ENCODE assay signal across 11 mouse cellular contexts in genomic region chr12:111428364-111428763, GRCm38 (mm10). TPM values are rescaled to one million over a fixed set of nuclear protein-coding genes. Genes with fewer than 3 reads are reported as not detected.
DNase-seq lines count a peak whose midpoint lies in the region; ATAC-seq and TF ChIP-seq lines count a peak whose summit lies in the region.
"Had no signal": no experiment of that assay in that cellular context is flagged by ENCODE, and none has a peak within 500 bp of the region (broad histone marks: within the 10 kb centered on the region; RNA-seq: fewer than 3 reads in every experiment).

No protein-coding gene starts in this region.

- ATAC-seq in heart, embryonic 13.5 days (ENCODE audit: extremely low read depth, insufficient number of reproducible peaks, low FRiP score, low TSS enrichment) = no peak

- DNase-seq in heart, adult 9 months (ENCODE audit: low spot score in 2 of 2) = no peak
- peak; percentile 56 to 80 for DNase-seq in kidney, postnatal 25 days
- DNase-seq in cerebellum, postnatal 14 days = no peak
- DNase-seq in MN1 (ENCODE audit: low spot score) = no peak
- DNase-seq in cerebellum, postnatal 36 days = no peak
- DNase-seq: lung, postnatal 14 days; right cerebral cortex, postnatal 4 days had no signal

- TF ChIP-seq CTCF in C2C12 (IDR thresholded peaks at IDR 0.05; ENCODE audit: control insufficient read depth, insufficient read depth, insufficient read length) = no peak
- no peak for TF ChIP-seq CTCF in embryonic fibroblast, embryonic 13.5 days (IDR thresholded peaks at IDR 0.05; ENCODE audit: borderline replicate concordance, insufficient read depth, low read length)

- peak overlapping the region; percentile 54; the same call in 1 of the 2 replicates for H3K4me3 ChIP-seq in heart, embryonic 13.5 days
- no peak overlapping the region for H3K4me3 ChIP-seq in C2C12 (ENCODE audit: insufficient read depth, poor library complexity, severe bottlenecking)
- H3K4me3 ChIP-seq in embryonic fibroblast, embryonic 13.5 days (ENCODE audit: insufficient read depth, low read length) = no peak overlapping the region

- 27% methylated on average over 8 of the region's 8 CpGs for WGBS in heart, embryonic 13.5 days

- H3K36me3 ChIP-seq in heart, embryonic 13.5 days = no peaks in the 10 kb centered on the region
- no peaks in the 10 kb centered on the region for H3K36me3 ChIP-seq in C2C12 (ENCODE audit: control insufficient read depth, insufficient read depth)

- H3ac ChIP-seq in C2C12 (ENCODE audit: control insufficient read depth, insufficient read length, low read depth) = peak overlapping the region; percentile 10

- H3K79me3 ChIP-seq in C2C12 (ENCODE audit: low read depth) = peaks cover 6% of the 10 kb centered on the region

- H3K27ac ChIP-seq in heart, embryonic 13.5 days (replicated peaks) = peak overlapping the region; percentile 69
- H3K27ac ChIP-seq in embryonic fibroblast, embryonic 13.5 days (ENCODE audit: insufficient read depth, low read length) = peak overlapping the region; percentile 98; the same call in 1 of the 2 replicates

- peaks cover 71% of the 10 kb centered on the region for H3K4me1 ChIP-seq in heart, embryonic 13.5 days
- H3K4me1 ChIP-seq in embryonic fibroblast, embryonic 13.5 days (ENCODE audit: control insufficient read depth, insufficient read depth, low read length) = peaks cover 13% of the 10 kb centered on the region

- peaks cover 34% of the 10 kb centered on the region for H3K79me2 ChIP-seq in C2C12 (ENCODE audit: control insufficient read depth, insufficient read depth)

- peaks cover 97% of the 10 kb centered on the region for H3K27me3 ChIP-seq in heart, embryonic 13.5 days (replicated peaks)
- no peaks in the 10 kb centered on the region for H3K27me3 ChIP-seq in C2C12 (ENCODE audit: control insufficient read depth, insufficient read depth, insufficient read length)

- peak overlapping the region; percentile 83 for H3K4me2 ChIP-seq in heart, embryonic 13.5 days

- TF ChIP-seq POLR2A in embryonic fibroblast, embryonic 13.5 days (IDR thresholded peaks at IDR 0.05; ENCODE audit: low read depth, low read length) = no peak

- no peaks in the 10 kb centered on the region for H3K9me3 ChIP-seq in heart, embryonic 13.5 days

- peak overlapping the region; percentile 81; the same call in 1 of the 2 replicates for H3K9ac ChIP-seq in heart, embryonic 13.5 days

TF ChIP-seq in C2C12, 6 proteins besides CTCF, POLR2A, EP300 and RAD21:
- TF ChIP-seq MAX (IDR thresholded peaks at IDR 0.05) (no peak), USF1 (IDR thresholded peaks at IDR 0.05; ENCODE audit: low read depth) (peak; percentile 13)
TF ChIP-seq in C2C12: peak in this region for 1.

RNA-seq across cellular contexts. Expression of gene Exoc3l4, which starts 11.5 kb away (rescaled TPM):
- 10.2 and 10.8 TPM in 2 replicates for polyA plus RNA-seq in heart, embryonic 13.5 days (2015; fragmentation: Nextera tagmentation; extraction: Ambion mirVana)
- polyA plus RNA-seq in C2C12 (2012; fragmentation: generic; extraction: Trizol) = 58.3 TPM
- polyA plus RNA-seq in embryonic fibroblast, embryonic 13.5 days (2011; ENCODE audit: insufficient read length, low read depth, missing spikeins) = 6.2 and 6.4 TPM in 2 replicates

RNA-seq across cellular contexts. Expression of gene Tnfaip2, which starts 13.9 kb away (rescaled TPM):
- polyA plus RNA-seq in heart, embryonic 13.5 days (2015; fragmentation: Nextera tagmentation; extraction: Ambion mirVana) = 6.0 and 10.6 TPM in 2 replicates
- polyA plus RNA-seq in C2C12 (2012; fragmentation: generic; extraction: Trizol) = 119 TPM
- 46.5 and 58.6 TPM in 2 replicates for polyA plus RNA-seq in embryonic fibroblast, embryonic 13.5 days (2011; ENCODE audit: insufficient read length, low read depth, missing spikeins)

RNA-seq across cellular contexts. Expression of gene Lbhd2, which starts 21.8 kb away (rescaled TPM):
- polyA plus RNA-seq in heart, embryonic 13.5 days (2015; fragmentation: Nextera tagmentation; extraction: Ambion mirVana) = 0.53 and 0.55 TPM in 2 replicates
- not detected for polyA plus RNA-seq in C2C12 (2012; fragmentation: generic; extraction: Trizol)
- not detected in 2 replicates for polyA plus RNA-seq in embryonic fibroblast, embryonic 13.5 days (2011; ENCODE audit: insufficient read length, low read depth, missing spikeins)
- polyA plus RNA-seq: heart, adult 2 months had no signal

RNA-seq across cellular contexts. Expression of gene Cdc42bpb, which starts 50.8 kb away (rescaled TPM):
- polyA plus RNA-seq in heart, embryonic 13.5 days (2015; fragmentation: Nextera tagmentation; extraction: Ambion mirVana) = 22.8 and 26.2 TPM in 2 replicates
- 48.1 TPM for polyA plus RNA-seq in C2C12 (2012; fragmentation: generic; extraction: Trizol)
- 60.0 and 71.1 TPM in 2 replicates for polyA plus RNA-seq in embryonic fibroblast, embryonic 13.5 days (2011; ENCODE audit: insufficient read length, low read depth, missing spikeins)

RNA-seq across cellular contexts. Expression of gene Gm266, which starts 57.3 kb away (rescaled TPM):
- 2.1 and 2.5 TPM in 2 replicates for polyA plus RNA-seq in heart, embryonic 13.5 days (2015; fragmentation: Nextera tagmentation; extraction: Ambion mirVana)
- 2.1 TPM for polyA plus RNA-seq in C2C12 (2012; fragmentation: generic; extraction: Trizol)
- polyA plus RNA-seq in embryonic fibroblast, embryonic 13.5 days (2011; ENCODE audit: insufficient read length, low read depth, missing spikeins) = 0.72 TPM in 1 of 2 replicates, not detected in the other

Comparison
In these comparisons a context has a peak if more than half of its experiments do, and no peak if none do; other contexts are left out.
1. DNase-seq: peak in kidney, postnatal 25 days (2 of 2); none in heart, adult 9 months (0 of 2), cerebellum, postnatal 14 days (0 of 2), MN1 (single experiment) and cerebellum, postnatal 36 days (0 of 2).